Mouse (Mus musculus) lung, postnatal 25 days (tissue): Measurements from ENCODE around the gene Tiam1.

Experiments
- DNase-seq: peaks from one replicate; pipeline ENCODE4 v3.0.0; 2022; ENCODE audit warnings: low spot score

Gene Tiam1

DNA sequence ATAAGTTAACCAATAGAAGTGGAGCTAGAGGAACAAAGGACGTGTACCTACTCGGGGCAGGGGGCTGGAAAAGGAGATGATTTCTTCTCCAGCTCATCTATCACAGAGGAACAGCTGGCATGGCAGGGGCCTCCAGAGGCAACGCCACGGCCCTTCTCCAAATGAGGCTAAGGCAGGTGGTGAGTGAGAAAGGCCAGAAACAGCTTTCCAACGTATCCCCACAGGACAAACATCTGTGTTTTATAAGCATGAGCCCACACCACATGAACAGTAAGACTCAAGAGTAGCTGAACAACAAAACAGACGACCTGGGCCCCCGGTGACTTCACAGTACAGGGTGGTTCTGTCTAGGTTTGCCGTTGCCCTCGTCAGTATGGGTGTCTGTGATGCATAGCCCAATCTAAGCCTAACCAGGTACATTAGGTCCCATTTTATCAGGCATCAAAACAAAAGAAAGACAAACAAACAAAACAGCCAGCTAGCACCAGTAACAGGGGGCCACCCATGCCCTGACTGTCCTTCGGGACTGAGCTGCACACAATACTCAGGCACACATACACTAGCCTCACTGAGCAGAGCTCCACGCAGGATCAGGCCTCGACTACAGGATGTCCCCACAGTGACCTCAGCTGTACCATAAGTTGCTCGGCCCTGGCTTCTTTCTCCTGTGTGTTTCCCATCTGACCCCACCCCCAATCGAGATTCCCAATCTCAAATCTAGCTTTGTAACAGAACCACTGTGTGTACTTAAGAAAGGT, 260.9 kb downstream of the Tiam1 start:
- DNase-seq = no peak

DNA sequence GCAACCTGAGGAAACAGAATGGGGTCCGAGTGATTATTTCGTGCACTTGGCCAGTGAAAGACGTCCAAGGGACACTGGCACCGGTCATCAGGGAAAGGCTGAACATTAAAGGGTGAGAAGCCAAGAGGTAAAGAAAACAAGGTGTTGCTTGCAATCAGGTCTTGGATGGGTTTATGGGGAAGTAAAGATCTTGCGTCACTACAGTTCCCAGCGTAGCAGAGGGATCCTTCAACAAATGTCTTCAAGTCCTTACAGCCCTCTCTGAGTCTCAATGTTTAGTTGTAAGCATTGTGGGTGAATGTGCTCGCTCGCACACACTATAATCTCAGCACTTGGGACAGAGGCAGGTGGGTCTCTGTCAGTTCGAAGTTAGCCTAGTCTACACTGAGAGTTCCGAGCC, 266.4 kb downstream of the Tiam1 start:
- no peak for DNase-seq

DNA sequence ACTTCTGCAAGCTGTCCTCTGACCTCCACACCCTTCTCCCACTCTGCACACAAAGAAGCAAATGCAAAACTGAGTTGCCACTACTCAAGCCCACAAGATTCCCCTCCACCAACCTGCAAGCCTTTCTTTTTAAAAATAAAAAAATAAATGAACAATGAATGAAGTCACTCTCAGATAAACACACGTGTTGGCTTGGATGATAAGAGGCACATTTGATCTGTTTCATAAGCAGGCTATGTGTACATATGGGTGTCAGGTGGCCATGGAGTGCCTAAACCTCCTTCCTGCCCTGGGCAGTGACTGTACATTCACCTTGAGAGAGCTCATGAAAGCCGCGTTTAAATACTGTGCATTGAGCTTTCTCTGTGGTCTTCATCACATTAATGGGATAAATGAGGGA, 267.5 kb downstream of the Tiam1 start:
- peak; percentile 36 for DNase-seq

DNA sequence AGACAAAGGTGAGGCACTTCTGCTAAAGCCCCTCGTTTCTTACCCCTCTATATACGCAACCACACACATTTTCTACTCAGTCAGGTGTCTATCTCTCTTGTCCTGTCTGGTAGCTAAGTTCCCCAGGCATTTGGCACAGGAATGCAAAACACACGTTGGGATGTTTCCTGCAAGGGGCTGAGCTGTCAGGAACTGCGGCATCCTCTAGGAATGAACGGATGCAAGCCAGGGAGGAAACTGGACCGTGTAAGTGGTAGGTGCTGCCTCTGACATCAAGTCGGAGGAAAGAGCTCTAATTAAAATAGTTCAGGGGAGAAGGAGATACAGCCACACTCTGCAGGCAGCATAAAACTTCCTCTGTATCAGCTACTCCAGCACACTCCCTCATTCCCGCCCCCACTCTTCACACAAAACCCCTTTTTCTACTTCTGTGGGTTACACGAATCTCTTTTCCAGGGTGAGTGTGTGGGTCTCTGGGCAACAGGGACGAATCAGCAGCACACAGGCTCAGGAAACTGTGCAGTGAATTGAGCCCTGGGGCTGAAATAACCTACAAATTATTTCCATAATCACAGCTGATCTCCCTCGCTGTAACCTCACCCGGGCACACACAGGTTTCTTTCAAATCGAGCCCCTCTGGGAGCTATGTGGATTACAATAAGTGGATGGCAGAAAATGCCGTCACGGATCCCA, 269.4 kb downstream of the Tiam1 start:
- no peak for DNase-seq

DNA sequence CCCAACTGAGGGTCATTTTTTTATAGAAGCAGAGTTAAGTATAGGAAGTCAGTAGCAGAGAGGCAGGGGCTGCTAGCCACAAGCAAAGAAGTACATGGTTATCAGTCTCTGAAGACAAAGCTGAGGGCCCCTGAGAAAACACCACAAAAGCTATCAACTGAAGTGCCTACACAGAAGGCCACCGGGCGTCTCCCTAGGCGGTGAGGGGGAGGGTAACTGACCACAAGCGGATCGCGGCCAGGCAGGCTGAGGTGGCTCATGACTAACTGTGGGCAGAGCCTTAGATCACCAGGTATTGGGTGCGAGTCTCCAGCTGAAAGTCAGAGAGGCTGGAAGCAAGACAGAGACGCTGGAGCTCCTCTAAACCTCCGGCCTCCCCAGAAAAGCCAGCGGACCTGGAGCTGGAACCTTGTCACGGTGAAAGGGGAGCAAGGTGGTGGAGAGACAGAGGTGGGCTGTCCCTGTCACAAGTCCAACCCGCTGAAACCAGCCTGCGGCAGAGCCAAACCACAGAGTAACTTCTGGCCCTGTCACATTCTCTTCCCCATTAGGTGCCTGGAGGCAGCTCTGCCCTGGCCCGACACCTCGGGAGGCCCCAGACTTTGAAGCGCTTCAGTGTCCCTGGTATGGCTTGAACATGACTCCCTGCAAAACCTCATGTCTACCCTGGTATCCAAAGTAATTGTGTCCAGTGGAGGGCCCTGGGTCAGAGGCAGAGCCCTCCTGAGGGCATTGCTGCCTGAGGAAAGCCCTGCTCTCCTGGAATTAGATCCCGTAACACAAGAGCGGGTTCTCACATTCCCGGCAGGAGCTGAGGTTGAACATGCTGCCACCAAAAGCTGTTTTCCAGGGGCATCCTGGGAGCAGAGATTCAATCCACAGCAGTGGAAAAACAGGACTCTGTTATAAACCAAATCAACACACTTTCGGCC, 271.3 kb downstream of the Tiam1 start:
- no peak for DNase-seq

DNA sequence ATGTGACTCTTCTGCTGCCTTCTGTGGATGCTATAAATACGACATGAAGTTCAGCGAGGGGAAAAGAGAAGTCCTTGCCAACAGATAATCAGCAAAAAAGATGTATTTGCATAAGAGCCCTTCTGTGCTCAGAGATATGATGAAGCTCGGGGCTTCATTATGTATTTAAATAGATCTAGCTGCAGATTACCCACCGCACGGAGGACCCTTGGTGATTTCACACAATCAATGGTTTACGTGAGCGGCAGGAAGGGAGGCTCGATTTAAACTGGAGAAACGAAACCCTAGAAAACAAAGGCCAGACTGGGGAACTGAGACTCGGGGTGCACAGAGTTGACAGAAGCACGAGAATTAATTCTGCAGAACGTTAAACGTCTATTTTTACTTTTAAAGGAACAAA, 272.2 kb downstream of the Tiam1 start:
- DNase-seq = no peak

DNA sequence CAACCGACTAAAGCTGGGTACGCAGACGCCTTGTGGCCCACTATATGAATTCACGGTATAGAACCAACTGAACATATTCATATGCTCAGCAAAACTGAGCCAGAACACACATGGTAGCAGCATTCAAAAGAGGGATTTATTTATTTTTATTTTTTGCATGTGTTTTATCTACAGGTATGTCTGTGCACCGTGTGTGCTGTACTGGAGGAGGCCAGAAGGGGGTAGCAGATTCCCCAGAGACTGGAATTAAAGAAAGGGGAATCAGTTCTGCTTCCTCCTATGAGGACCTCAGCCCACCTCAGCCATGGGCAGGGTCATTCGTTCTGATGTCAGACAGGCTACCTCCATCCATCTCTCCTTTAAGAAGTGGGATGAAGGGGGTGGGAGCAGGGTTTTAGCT, 273.5 kb downstream of the Tiam1 start:
- DNase-seq = no peak

DNA sequence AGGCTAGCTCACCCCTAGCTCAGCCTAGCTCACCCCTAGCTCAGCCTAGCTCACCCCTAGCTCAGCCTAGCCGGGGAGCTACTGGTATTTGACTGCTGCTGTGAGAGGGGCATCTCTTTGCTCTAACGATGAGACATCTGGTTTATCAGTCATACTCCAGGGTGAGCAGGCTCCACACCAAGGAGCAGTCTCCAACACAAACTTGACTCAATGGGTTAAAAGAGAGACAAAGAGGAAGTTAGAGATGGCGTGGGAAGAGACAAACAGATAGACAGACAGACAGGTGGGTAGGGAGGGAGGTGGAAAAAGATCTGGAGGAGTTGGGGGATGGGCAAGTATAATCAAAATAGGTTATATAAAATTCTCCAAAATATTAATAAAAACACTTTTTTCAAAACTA, 275.1 kb downstream of the Tiam1 start:
- no peak for DNase-seq

DNA sequence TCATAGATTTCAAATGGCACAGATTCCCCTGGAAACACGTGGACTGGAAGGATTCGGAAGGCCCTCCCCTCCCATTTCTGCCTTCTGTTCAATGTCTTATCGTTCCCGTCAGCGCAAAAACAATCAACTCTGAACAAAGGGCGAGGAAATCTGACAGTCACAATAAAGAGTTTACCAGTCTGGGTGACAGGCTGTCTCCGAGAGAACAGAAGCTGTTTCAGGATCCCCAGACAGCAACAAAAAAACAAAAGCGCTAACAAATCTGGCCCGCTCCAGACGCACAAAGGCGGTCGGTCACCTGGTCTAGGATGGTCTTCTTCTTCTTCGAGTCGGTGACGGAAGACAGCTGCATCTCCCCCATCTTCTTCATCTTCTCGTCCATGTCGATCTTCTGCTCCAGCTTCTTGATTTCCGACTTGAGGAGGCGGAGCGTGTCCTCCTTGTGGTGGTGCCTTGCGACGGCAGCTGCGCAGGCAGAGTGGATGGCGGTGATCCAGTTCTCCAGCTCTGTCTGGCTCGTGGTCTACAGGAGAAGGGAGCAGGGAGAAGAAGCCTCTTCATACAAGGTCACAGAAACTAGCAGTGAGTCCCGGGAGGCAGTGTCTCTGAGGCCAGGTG, 276.2 kb downstream of the Tiam1 start:
- DNase-seq = no peak

DNA sequence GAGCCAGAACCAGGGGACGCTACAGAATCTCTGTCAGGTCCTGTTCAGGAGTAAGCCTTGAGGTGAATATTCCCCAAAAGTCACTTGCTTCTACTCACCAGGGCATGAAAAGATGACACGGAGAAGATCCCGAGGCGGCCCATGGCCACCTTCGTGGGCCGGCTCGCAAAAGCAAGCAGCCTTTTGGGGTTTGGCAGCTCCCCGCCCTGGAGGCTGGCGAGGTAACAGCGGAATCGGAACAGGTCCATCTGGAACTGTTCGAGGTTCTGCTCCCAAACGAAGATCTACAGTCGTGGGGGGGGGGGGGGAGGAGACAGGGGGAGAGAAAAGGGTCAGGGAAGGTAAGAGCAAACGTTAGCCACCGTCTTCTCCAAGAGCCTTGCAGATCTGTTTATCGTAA, 278.4 kb downstream of the Tiam1 start:
- DNase-seq = no peak

DNA sequence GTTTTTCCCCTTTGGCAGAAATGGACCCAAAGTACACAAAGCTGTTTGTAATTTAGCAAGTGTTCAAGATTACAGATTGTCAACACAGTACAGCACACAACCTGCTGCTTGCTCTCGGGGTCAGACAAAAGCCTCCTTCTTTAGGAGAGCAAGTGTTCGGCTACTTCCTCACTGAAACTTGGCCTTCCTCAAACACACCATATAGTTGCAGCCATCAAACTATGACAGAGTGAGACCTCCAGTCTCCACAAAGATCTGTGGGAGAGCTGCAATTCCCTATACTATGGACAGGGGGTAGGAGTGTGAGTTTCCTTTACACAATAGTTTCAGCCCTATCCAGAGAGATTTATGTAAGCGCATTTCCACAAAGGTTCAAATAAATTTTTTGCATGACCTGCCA, 278.9 kb downstream of the Tiam1 start:
- DNase-seq = no peak

DNA sequence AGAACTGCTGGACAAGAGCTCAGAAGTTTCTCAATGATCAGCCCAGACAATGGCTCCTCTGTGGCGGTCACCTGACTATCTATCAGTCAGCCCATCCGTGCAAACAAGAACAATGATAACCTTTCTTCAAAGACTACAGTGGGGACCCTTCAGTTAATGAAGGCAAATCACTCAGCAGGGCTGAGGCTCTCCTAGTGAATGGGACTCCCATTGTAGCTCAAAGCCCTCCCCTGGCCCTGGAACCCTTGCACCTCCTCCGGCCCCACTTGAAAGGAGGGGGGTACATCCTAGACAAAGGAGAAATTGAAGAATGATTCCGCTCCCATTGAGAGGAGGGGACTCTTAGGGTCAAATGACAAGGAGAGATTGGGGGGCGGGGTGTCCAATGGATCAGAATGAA, 280.3 kb downstream of the Tiam1 start:
- no peak for DNase-seq

DNA sequence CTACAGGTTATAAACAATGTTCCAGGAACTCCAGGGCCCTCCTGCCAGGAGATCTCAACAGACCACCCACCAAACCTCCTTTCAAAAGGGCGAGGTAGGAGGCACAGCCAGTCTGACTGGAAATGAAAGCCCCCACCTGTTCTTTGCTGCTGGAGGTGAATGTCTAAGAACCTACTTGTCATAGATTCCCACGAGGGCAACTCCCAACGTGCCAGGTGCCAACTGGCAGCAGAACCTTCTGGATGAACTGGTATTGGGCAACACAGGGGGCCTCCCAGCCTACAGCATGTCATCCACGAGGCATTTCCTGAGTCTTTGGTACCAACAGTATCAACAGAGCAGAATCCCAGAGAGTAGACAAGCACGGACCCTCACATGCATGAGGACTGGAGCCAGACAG, 282.0 kb downstream of the Tiam1 start:
- DNase-seq = peak; percentile 20

DNA sequence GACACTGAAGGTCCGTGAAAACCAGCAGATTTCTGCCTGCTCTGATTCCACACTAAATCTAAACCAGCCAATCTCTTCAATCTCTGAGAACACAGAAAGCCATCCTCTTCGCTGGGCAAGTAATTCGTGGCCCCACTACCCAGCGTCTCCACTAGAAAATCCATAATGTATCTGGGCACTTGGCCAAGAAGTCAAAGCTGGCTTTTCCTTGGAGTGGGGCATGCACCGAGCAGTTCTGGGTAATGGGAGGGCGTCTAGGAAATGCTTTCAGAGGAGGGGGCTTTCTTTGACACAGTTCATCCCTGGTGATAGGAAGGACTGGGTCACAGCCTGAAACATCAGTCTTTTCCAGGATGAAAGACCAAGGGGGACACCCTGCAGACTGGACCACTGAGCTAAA, 282.9 kb downstream of the Tiam1 start:
- DNase-seq = no peak

DNA sequence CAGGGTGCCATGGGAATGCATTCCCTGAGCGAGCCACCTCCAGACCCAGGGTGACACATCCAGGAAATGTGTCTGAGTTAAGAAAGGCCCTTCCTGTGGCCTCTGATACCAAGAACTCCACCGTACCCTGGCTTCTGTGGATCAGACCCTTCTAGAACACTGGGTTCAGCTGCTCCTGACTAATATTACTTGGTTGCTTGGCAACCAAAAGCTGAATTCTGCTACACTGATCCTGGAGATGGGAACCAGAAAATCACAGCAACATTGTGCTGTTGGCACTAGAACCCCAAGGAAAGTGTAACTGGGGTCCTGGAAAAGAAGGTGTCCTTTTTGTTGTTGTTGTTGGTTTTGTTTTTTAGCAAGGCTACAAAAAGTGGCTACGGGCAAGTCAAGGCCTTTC, 285.9 kb downstream of the Tiam1 start:
- DNase-seq = no peak

DNA sequence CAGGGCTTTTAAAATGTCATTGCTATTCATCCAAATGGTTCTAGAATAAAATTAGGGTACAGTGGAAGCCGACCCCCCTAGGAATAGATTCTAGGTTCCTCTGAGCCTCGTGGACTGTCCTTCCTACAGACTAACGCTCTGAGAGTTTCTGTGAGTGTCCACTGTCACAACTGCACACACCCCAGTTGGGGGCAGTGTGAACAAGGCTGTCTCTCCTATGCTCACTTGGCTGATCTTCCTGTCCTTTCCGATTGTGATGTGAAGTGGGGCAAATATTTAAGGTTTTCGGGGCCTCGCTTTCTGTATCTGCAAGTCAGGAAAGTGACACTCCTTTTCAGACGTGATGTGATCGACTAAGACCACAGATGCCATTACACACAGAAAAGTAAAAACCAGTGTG, 288.8 kb downstream of the Tiam1 start:
- DNase-seq = no peak

DNA sequence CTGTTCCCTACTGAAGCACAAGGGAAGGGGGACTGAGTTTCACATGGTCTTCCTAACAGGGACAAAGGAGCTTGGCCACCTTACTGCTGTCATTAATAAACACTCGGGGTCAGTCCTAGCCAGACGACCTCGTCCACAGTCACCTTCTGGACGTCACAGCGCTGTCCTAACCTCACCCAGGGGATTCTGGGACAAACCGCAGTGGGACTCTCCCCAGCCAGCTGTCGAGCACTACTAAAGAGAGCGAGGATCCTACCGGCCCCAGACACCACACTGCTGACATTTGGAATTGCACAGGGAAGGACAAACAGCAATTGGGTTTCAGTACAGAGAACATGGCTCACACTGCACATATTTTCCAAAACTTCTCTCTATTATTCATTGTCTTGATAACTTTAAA, 292.2 kb downstream of the Tiam1 start:
- DNase-seq = no peak

DNA sequence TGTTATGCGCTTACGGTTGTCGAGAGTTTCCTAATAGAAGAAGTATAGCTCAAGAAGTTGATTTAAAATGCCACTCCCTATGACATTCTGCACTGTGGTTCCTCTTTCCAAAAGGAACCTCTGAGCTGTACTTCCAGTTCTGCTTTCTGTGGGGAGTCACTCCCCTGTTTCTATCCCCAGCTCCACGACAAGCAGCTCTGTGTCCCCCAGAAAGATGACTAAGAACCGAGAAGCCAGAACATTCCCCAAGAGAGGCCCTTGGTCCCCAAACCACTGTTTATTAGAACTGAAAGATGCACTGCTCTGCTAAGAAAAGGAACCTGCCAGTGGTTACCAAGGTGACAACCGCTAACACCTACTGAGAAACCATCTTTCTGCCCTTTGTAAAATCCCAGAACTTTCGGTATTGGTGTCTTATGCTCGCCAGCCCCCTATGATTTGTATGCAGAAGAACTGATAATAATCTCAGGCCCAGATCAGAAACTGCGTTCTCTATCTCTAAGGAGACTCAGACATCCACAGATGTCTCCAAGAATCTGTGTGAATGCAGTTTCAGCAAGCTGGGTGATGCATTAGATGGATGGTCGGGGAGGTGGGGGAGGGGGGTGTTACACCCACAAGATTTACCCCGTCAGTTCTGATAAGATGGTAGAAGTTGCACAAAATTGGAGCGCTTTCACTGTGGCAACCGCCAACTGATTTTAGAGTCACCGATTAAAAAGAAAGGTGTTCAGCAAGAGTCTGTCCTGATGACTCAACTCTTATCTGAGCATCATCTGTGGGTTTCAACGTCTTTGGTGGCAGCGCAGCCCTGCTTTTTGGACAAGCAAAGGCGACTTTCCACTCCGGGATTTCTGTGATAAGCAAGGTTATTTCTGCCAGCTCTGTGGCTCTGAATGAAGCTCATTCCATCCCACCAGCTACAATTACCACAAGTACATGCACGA, 294.6 kb downstream of the Tiam1 start:
- DNase-seq = no peak

DNA sequence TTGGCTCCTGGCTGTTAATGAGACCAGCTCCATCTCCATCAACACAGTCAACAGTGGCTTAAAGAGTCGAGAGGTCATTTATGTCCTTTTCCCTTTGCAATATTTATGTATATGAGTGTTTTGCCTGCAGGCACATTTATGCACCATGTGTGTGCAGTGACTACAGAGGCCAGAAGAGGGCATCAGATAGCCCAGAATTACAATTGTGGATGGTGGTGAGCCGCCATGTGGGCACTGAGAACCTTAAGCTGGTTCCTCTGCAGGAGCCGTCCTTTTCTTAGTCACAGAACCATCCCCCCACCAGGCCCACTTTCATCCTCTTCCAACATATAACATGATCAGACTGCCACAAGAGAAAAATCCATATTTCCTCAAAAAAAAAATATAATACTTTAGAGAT, 295.4 kb downstream of the Tiam1 start:
- no peak for DNase-seq

DNA sequence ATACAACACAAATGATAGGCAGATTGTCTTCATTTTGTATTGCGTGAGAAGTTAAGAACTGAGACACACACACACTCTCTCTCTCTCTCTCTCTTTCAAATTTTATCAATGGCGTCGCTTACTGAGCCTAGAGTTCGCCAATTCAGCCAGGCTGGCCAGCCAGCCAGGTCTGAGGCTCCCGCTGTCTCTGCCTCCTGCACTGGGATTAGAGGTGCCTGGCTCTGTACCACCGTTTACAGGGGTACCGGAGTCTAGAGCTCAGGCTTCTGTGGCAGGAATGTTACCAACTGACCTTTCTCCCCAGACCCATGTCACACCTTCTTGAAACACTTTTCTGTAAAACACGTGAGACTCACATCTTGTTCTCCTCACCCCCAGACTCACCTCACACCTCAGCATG, 298.1 kb downstream of the Tiam1 start:
- DNase-seq = no peak

DNA sequence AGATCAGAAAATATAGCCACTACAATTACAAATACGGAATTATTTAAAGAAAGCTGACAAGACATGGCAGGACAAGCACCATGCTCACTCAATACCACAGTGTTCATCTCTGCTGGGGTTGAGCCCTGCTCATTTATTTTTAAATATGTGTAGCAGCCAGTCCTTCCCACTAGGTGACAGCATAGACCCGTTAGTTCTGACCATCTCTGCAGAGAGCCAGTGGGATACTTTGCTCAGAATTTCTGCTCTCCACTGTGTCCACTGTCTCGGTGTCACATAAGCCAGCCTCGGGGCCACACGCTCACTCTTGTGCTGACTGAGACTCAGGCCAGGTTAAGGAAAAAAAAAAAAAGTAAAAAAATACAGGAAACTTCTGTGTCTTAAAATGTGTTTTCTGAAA, 299.0 kb downstream of the Tiam1 start:
- peak; percentile 70 for DNase-seq
